Mouse (Mus musculus) liver, adult 10 weeks (tissue): ENCODE measurements around the gene Hax1. TPM values are rescaled to one million over a fixed set of nuclear protein-coding genes. Genes with fewer than 3 reads are reported as not detected.

Experiments
- polyA plus RNA-seq: library from polyadenylated mRNA; stranded (reverse); fragments of 350-450 nt; fragmentation: Illumina TruSeq; extraction: RNeasy Lipid Tissue Mini Kit (QIAGEN cat#74804); gene quantifications from one replicate; pipeline ENCODE4 v1.2.3, GENCODE M21; 2014; ENCODE audit warnings: low read depth, low replicate concordance

Hax1 gene
- 68.6 TPM for polyA plus RNA-seq

GRCm38 (mm10) chr3:89998612-89999054 is at the start of gene Hax1:
Hax1 (minus strand) TSS chr3:89998780.

GRCm38 (mm10) chr3:89963221-89963763 is 35.3 kb downstream of the Hax1 start, which contains the start of gene Atp8b2:
Atp8b2 (minus strand) TSS chr3:89963508.

Other genes with a start within 250 kb of the Hax1 start
- 0.24 TPM for gene Chrnb2, start 234.1 kb downstream of the Hax1 start, polyA plus RNA-seq
- 36.6 TPM for gene Ube2q1, start 225.2 kb downstream of the Hax1 start, polyA plus RNA-seq
- 2.3 TPM for gene She, start 167.4 kb downstream of the Hax1 start, polyA plus RNA-seq
- 8.3 TPM for gene Il6ra, start 85.6 kb downstream of the Hax1 start, polyA plus RNA-seq
- gene Atp8b2, start 35.3 kb downstream of the Hax1 start, polyA plus RNA-seq: 0.90 TPM
- 60.0 TPM for gene 4933434E20Rik, start 52.9 kb upstream of the Hax1 start, polyA plus RNA-seq
- 36.7 TPM for gene Ubap2l, start 53.8 kb upstream of the Hax1 start, polyA plus RNA-seq
- gene Tpm3, start 73.9 kb upstream of the Hax1 start, polyA plus RNA-seq: 75.3 TPM
- gene Nup210l, start 105.4 kb upstream of the Hax1 start, polyA plus RNA-seq: not detected
- gene Rps27, start 214.9 kb upstream of the Hax1 start, polyA plus RNA-seq: 676 TPM
- gene Rab13, start 214.9 kb upstream of the Hax1 start, polyA plus RNA-seq: 3.8 TPM
- 93.3 TPM for gene Jtb, start 232.8 kb upstream of the Hax1 start, polyA plus RNA-seq
- not detected for gene Creb3l4, start 244.7 kb upstream of the Hax1 start, polyA plus RNA-seq
- gene Slc39a1, start 249.4 kb upstream of the Hax1 start, polyA plus RNA-seq: 57.5 TPM